Comparison of ENCODE assay signal across 8 mouse cellular contexts in genomic region chr5:43990316-43990715, GRCm38 (mm10). TPM values are rescaled to one million over a fixed set of nuclear protein-coding genes. Genes with fewer than 3 reads are reported as not detected.
DNase-seq lines count a peak whose midpoint lies in the region; ATAC-seq and TF ChIP-seq lines count a peak whose summit lies in the region.

No protein-coding gene starts in this region.

- H3K27me3 ChIP-seq in hindbrain, embryonic 11.5 days (ENCODE audit: control insufficient read depth, insufficient read depth, low read length) = no peaks in the 10 kb centered on the region
- no peaks in the 10 kb centered on the region for H3K27me3 ChIP-seq in hindbrain, embryonic 13.5 days

- no peak overlapping the region for H3K4me2 ChIP-seq in hindbrain, embryonic 11.5 days (replicated peaks; ENCODE audit: low read depth, low read length)
- no peak overlapping the region for H3K4me2 ChIP-seq in hindbrain, embryonic 13.5 days

- TF ChIP-seq CTCF in bone marrow macrophage, adult 2 months (IDR thresholded peaks at IDR 0.05; ENCODE audit: low read depth, low read length) = peak; percentile 89

- H3K36me3 ChIP-seq in hindbrain, embryonic 11.5 days (ENCODE audit: control insufficient read depth, insufficient read depth, low read length) = no peaks in the 10 kb centered on the region
- H3K36me3 ChIP-seq in hindbrain, embryonic 13.5 days = no peaks in the 10 kb centered on the region

- H3K4me3 ChIP-seq in hindbrain, embryonic 11.5 days (ENCODE audit: low read depth, low read length) = no peak overlapping the region
- H3K4me3 ChIP-seq in hindbrain, embryonic 13.5 days = no peak overlapping the region
- no peak overlapping the region for H3K4me3 ChIP-seq in bone marrow macrophage, adult 2 months (ENCODE audit: insufficient read depth, low read length)

- DNase-seq in hindbrain, embryonic 11.5 days (ENCODE audit: low spot score) = peak; percentile 51
- peak; percentile 47 to 60 for DNase-seq in CD8-positive naive resting alpha-beta T cell, adult 2 months (ENCODE audit: low read depth in 2 of 2, low spot score in 2 of 2)
- DNase-seq in layer of hippocampus, postnatal 10 days (ENCODE audit: low spot score in 2 of 2) = peak; percentile 17 to 41
- DNase-seq in naive thymus-derived CD4-positive, alpha-beta T cell, adult 2 months (ENCODE audit: low read depth) = peak; percentile 72
- DNase-seq in thymus, postnatal 10 days (ENCODE audit: low spot score in 2 of 2) = peak; percentile 51 to 77

- H3K9ac ChIP-seq in hindbrain, embryonic 11.5 days (ENCODE audit: low read depth, low read length) = no peak overlapping the region
- no peak overlapping the region for H3K9ac ChIP-seq in hindbrain, embryonic 13.5 days

- WGBS in hindbrain, embryonic 11.5 days = 55% methylated on average over 6 of the region's 6 CpGs
- 53% methylated on average over 6 of the region's 6 CpGs for WGBS in hindbrain, embryonic 13.5 days

- H3K9me3 ChIP-seq in hindbrain, embryonic 11.5 days (ENCODE audit: control insufficient read depth, low read length) = no peaks in the 10 kb centered on the region
- no peaks in the 10 kb centered on the region for H3K9me3 ChIP-seq in hindbrain, embryonic 13.5 days

- no peak for TF ChIP-seq POLR2A in bone marrow macrophage, adult 2 months (IDR thresholded peaks at IDR 0.05; ENCODE audit: borderline replicate concordance, low read depth, low read length)

- H3K4me1 ChIP-seq in hindbrain, embryonic 11.5 days (replicated peaks; ENCODE audit: control insufficient read depth, insufficient read depth, low read length) = no peaks in the 10 kb centered on the region
- no peaks in the 10 kb centered on the region for H3K4me1 ChIP-seq in hindbrain, embryonic 13.5 days (replicated peaks)
- no peaks in the 10 kb centered on the region for H3K4me1 ChIP-seq in bone marrow macrophage, adult 2 months (ENCODE audit: control insufficient read depth, insufficient read depth, low read length)

- no peak for ATAC-seq in hindbrain, embryonic 11.5 days (ENCODE audit: low FRiP score)
- no peak for ATAC-seq in hindbrain, embryonic 13.5 days (ENCODE audit: low FRiP score)
- 0 out of 2 replicates have a peak, but pooled peaks have one; percentile 41 for ATAC-seq in frontal cortex, adult (ENCODE audit: low TSS enrichment)

- H3K27ac ChIP-seq in hindbrain, embryonic 11.5 days (ENCODE audit: low read depth, low read length) = no peak overlapping the region
- no peak overlapping the region for H3K27ac ChIP-seq in hindbrain, embryonic 13.5 days
- H3K27ac ChIP-seq in bone marrow macrophage, adult 2 months (ENCODE audit: insufficient read depth, low read depth, low read length) = no peak overlapping the region

RNA-seq across cellular contexts. Expression of gene Fgfbp1, which starts 8.7 kb away (rescaled TPM):
- 1.8 and 3.4 TPM in 2 replicates for polyA plus RNA-seq in hindbrain, embryonic 11.5 days (2014; fragmentation: Nextera tagmentation; extraction: Ambion mirVana)
- polyA plus RNA-seq in hindbrain, embryonic 13.5 days (2015; fragmentation: Nextera tagmentation; extraction: Ambion mirVana) = 2.5 and 2.8 TPM in 2 replicates
- polyA plus RNA-seq in bone marrow macrophage, adult 2 months (2012; ENCODE audit: insufficient read depth, insufficient read length, missing spikeins) = not detected in 2 replicates
- 1 to 10 TPM; 1.4 to 2.4 TPM for total RNA-seq in layer of hippocampus, postnatal 10 days (2021)
